Mouse (Mus musculus) naive thymus-derived CD4-positive, alpha-beta T cell, adult 2 months (primary cell): ENCODE data around the gene Frs3.

Source experiments
- DNase-seq: peaks from one replicate; pipeline ENCODE4 v3.0.0-alpha.2; 2011; ENCODE audit warnings: low read depth

Gene Frs3

GRCm38 (mm10) chr17:47693671-47694441, 5.0 kb downstream of the Frs3 start:
- DNase-seq, result no peak

- DNase-seq, result no peak
Observed at GRCm38 (mm10) chr17:47694442-47694502, 5.4 kb downstream of the Frs3 start, which contains the start of gene Gm21981. Gm21981 (minus strand) TSS chr17:47694455.

GRCm38 (mm10) chr17:47694503-47695336, 5.9 kb downstream of the Frs3 start, which contains the start of gene Prickle4:
Prickle4 (minus strand) TSS chr17:47694736.
- peak; percentile 97 for DNase-seq

GRCm38 (mm10) chr17:47695337-47695710, 6.5 kb downstream of the Frs3 start:
- no peak for DNase-seq

GRCm38 (mm10) chr17:47698156-47698555, 9.3 kb downstream of the Frs3 start:
- DNase-seq, result no peak

- DNase-seq, result no peak
Observed at GRCm38 (mm10) chr17:47699055-47699454, 10.2 kb downstream of the Frs3 start.

GRCm38 (mm10) chr17:47701793-47702192, 13.0 kb downstream of the Frs3 start:
- DNase-seq, result no peak

GRCm38 (mm10) chr17:47702548-47703345, 13.9 kb downstream of the Frs3 start:
- no peak for DNase-seq

- DNase-seq, result no peak
Observed at GRCm38 (mm10) chr17:47703556-47703955, 14.7 kb downstream of the Frs3 start.

- no peak for DNase-seq
Observed at GRCm38 (mm10) chr17:47704692-47705091, 15.9 kb downstream of the Frs3 start.

- DNase-seq, result no peak
Observed at GRCm38 (mm10) chr17:47706196-47706595, 17.4 kb downstream of the Frs3 start.

- DNase-seq, result no peak
Observed at GRCm38 (mm10) chr17:47707961-47708360, 19.1 kb downstream of the Frs3 start.

- no peak for DNase-seq
Observed at GRCm38 (mm10) chr17:47708972-47709371, 20.1 kb downstream of the Frs3 start.

GRCm38 (mm10) chr17:47710036-47710435, 21.2 kb downstream of the Frs3 start:
- no peak for DNase-seq

- DNase-seq, result no peak
Observed at GRCm38 (mm10) chr17:47711883-47712282, 23.1 kb downstream of the Frs3 start.

GRCm38 (mm10) chr17:47712889-47713571, 24.2 kb downstream of the Frs3 start:
- no peak for DNase-seq

- DNase-seq, result no peak
Observed at GRCm38 (mm10) chr17:47715037-47715436, 26.2 kb downstream of the Frs3 start.

- DNase-seq, result no peak
Observed at GRCm38 (mm10) chr17:47721183-47721582, 32.4 kb downstream of the Frs3 start.

- DNase-seq, result no peak
Observed at GRCm38 (mm10) chr17:47726566-47726965, 37.7 kb downstream of the Frs3 start, which contains the start of gene Pgc. Pgc (plus strand) TSS chr17:47726842.

GRCm38 (mm10) chr17:47730633-47731575, 42.1 kb downstream of the Frs3 start:
- DNase-seq, result no peak

GRCm38 (mm10) chr17:47735553-47736100, 46.8 kb downstream of the Frs3 start:
- no peak for DNase-seq
